Mouse (Mus musculus) MEL (cell line): ENCODE data around the gene Braf.

Experiments
- BHLHE40 ChIP-seq: IDR thresholded peaks from 2 replicates; pipeline ENCODE4 v1.6.1; 2012; ENCODE audit warnings: low read depth, mild to moderate bottlenecking, inconsistent platforms, low read length, improper control_type of control experiment, borderline replicate concordance
- CTCF ChIP-seq, 3 experiments: IDR thresholded peaks in 2 of 3; conservative IDR thresholded peaks in 1 of 3; 2 replicates each; pipeline ENCODE4 v1.5.1; 2011 to 2012; ENCODE audit warnings: low read length in 3 of 3, low read depth in 2 of 3, mild to moderate bottlenecking in 2 of 3, improper control_type of control experiment in 1 of 3, inconsistent platforms in 1 of 3, mixed read lengths in 1 of 3, moderate library complexity in 1 of 3; ENCODE audit not compliant: control insufficient read depth in 1 of 3, insufficient read depth in 1 of 3, poor library complexity in 1 of 3, severe bottlenecking in 1 of 3
- E2F4 ChIP-seq: IDR thresholded peaks from 2 replicates; pipeline ENCODE4 v1.6.1; 2011; ENCODE audit warnings: low read depth, low read length, improper control_type of control experiment, borderline replicate concordance
- EP300 ChIP-seq, 2 experiments: IDR thresholded peaks; 2 replicates each; pipeline ENCODE4 v1.6.1; 2011; ENCODE audit warnings: improper control_type of control experiment in 2 of 2, low read length in 2 of 2, low read depth in 1 of 2, mild to moderate bottlenecking in 1 of 2
- GATA1 ChIP-seq: IDR thresholded peaks from 2 replicates; pipeline ENCODE4 v1.6.1; 2011; ENCODE audit warnings: low read depth, low read length, improper control_type of control experiment
- MAFK ChIP-seq: IDR thresholded peaks from 2 replicates; pipeline ENCODE4 v1.6.1; 2011; ENCODE audit warnings: low read depth, mild to moderate bottlenecking, low read length, improper control_type of control experiment, borderline replicate concordance
- MAX ChIP-seq: IDR thresholded peaks from 2 replicates; pipeline ENCODE4 v1.6.1; 2011; ENCODE audit warnings: low read length, improper control_type of control experiment
- NELFE ChIP-seq: IDR thresholded peaks from 2 replicates; pipeline ENCODE4 v1.6.1; 2011; ENCODE audit warnings: low read depth, low read length, improper control_type of control experiment
- POLR2A ChIP-seq, 2 experiments: IDR thresholded peaks; 2 replicates each; pipeline ENCODE4 v1.6.1; 2011 to 2012; ENCODE audit warnings: low read length in 2 of 2, mild to moderate bottlenecking in 2 of 2, control low read depth in 1 of 2, improper control_type of control experiment in 1 of 2, low read depth in 1 of 2, moderate library complexity in 1 of 2; ENCODE audit not compliant: control insufficient read depth in 1 of 2, insufficient read depth in 1 of 2, poor library complexity in 1 of 2
- UBTF ChIP-seq: IDR thresholded peaks from 2 replicates; pipeline ENCODE4 v1.6.1; 2012; ENCODE audit warnings: low read depth, mild to moderate bottlenecking, inconsistent platforms, low read length, improper control_type of control experiment, moderate library complexity, borderline replicate concordance; ENCODE audit not compliant: insufficient read depth
- ZMIZ1 ChIP-seq: IDR thresholded peaks from 2 replicates; pipeline ENCODE4 v1.6.1; 2012; ENCODE audit warnings: low read depth, mild to moderate bottlenecking, inconsistent platforms, low read length, improper control_type of control experiment, moderate library complexity

DNA sequence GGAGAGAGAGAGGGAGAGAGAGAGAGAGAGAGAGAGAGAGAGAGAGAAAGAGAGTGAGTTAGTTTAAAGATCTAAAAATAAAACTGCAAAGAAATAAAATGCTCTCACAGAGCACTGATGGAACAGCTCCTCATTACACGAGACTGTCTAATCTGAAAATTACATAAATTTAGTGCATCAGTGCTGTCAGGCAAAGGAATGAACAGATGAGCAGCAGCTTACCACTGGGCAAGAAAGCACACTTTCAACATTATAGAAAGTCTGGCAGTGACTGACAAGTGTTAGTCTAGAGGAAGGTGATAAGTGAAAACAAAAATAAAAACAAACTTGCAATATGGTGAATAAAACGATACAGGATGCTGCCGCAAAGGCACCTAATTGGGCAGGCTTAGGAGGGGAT, 11.9 kb downstream of the Braf start:
- TF ChIP-seq CTCF (IDR thresholded peaks at IDR 0.05 in 2 of 3, conservative IDR thresholded peaks at IDR 0.05 in 1 of 3; ENCODE audit: control insufficient read depth in 1 of 3, insufficient read depth in 1 of 3, low read depth in 2 of 3, low read length in 3 of 3, poor library complexity in 1 of 3, severe bottlenecking in 1 of 3): no peak
- no peak for TF ChIP-seq EP300 (IDR thresholded peaks at IDR 0.05; ENCODE audit: low read depth in 1 of 2, low read length in 2 of 2)
- no peak for TF ChIP-seq POLR2A (IDR thresholded peaks at IDR 0.05; ENCODE audit: control insufficient read depth in 1 of 2, insufficient read depth in 1 of 2, low read depth in 1 of 2, low read length in 2 of 2, poor library complexity in 1 of 2)
- TF ChIP-seq MAX: no peak
- TF ChIP-seq GATA1: no peak
- TF ChIP-seq ZMIZ1: no peak
- no peak for TF ChIP-seq MAFK
- no peak for TF ChIP-seq NELFE
- no peak for TF ChIP-seq E2F4
- TF ChIP-seq UBTF: no peak
- no peak for TF ChIP-seq BHLHE40
